Mouse (Mus musculus): ENCODE results near the gene Itprid1.

Gene Itprid1

GRCm38 (mm10) chr6:55836650-55837320, at the start of gene Itprid1:
TSS of gene Itprid1 (plus strand) at chr6:55836895.
- ATAC-seq (ENCODE audit: insufficient number of reproducible peaks, low FRiP score, low TSS enrichment), result no peak

- no peak for ATAC-seq (ENCODE audit: insufficient number of reproducible peaks, low FRiP score, low TSS enrichment)
These were observed 47.1 kb upstream of the Itprid1 start for GRCm38 (mm10) chr6:55789557-55789956.

- ATAC-seq (ENCODE audit: insufficient number of reproducible peaks, low FRiP score, low TSS enrichment), result no peak
These were observed 44.7 kb upstream of the Itprid1 start for GRCm38 (mm10) chr6:55791852-55792496.

GRCm38 (mm10) chr6:55792536-55792935, 44.2 kb upstream of the Itprid1 start:
- ATAC-seq (ENCODE audit: insufficient number of reproducible peaks, low FRiP score, low TSS enrichment), result no peak

- no peak for ATAC-seq (ENCODE audit: insufficient number of reproducible peaks, low FRiP score, low TSS enrichment)
These were observed 34.0 kb upstream of the Itprid1 start for GRCm38 (mm10) chr6:55802686-55803085.

- ATAC-seq (ENCODE audit: insufficient number of reproducible peaks, low FRiP score, low TSS enrichment), result no peak
These were observed 33.3 kb upstream of the Itprid1 start for GRCm38 (mm10) chr6:55803357-55803756.

GRCm38 (mm10) chr6:55803991-55804680, 32.6 kb upstream of the Itprid1 start:
- no peak; the same call in 1 of the 2 replicates for ATAC-seq (ENCODE audit: insufficient number of reproducible peaks, low FRiP score, low TSS enrichment)

- no peak for ATAC-seq (ENCODE audit: insufficient number of reproducible peaks, low FRiP score, low TSS enrichment)
These were observed 32.1 kb upstream of the Itprid1 start for GRCm38 (mm10) chr6:55804681-55805000.

GRCm38 (mm10) chr6:55805291-55806137, 31.2 kb upstream of the Itprid1 start:
- no peak for ATAC-seq (ENCODE audit: insufficient number of reproducible peaks, low FRiP score, low TSS enrichment)

- ATAC-seq (ENCODE audit: insufficient number of reproducible peaks, low FRiP score, low TSS enrichment), result no peak
These were observed 30.2 kb upstream of the Itprid1 start for GRCm38 (mm10) chr6:55806537-55806936.

GRCm38 (mm10) chr6:55808692-55809091, 28.0 kb upstream of the Itprid1 start:
- no peak for ATAC-seq (ENCODE audit: insufficient number of reproducible peaks, low FRiP score, low TSS enrichment)

- ATAC-seq (ENCODE audit: insufficient number of reproducible peaks, low FRiP score, low TSS enrichment), result no peak
These were observed 25.5 kb upstream of the Itprid1 start for GRCm38 (mm10) chr6:55811153-55811552.

GRCm38 (mm10) chr6:55812353-55812752, 24.3 kb upstream of the Itprid1 start:
- ATAC-seq (ENCODE audit: insufficient number of reproducible peaks, low FRiP score, low TSS enrichment), result no peak

- no peak for ATAC-seq (ENCODE audit: insufficient number of reproducible peaks, low FRiP score, low TSS enrichment)
These were observed 22.3 kb upstream of the Itprid1 start for GRCm38 (mm10) chr6:55814184-55814926.

- no peak for ATAC-seq (ENCODE audit: insufficient number of reproducible peaks, low FRiP score, low TSS enrichment)
These were observed 19.8 kb upstream of the Itprid1 start for GRCm38 (mm10) chr6:55816911-55817310.

GRCm38 (mm10) chr6:55829722-55830121, 7.0 kb upstream of the Itprid1 start:
- ATAC-seq (ENCODE audit: insufficient number of reproducible peaks, low FRiP score, low TSS enrichment), result no peak

GRCm38 (mm10) chr6:55852589-55852988, 15.9 kb downstream of the Itprid1 start:
- ATAC-seq (ENCODE audit: insufficient number of reproducible peaks, low FRiP score, low TSS enrichment), result no peak

- no peak for ATAC-seq (ENCODE audit: insufficient number of reproducible peaks, low FRiP score, low TSS enrichment)
These were observed 19.4 kb downstream of the Itprid1 start for GRCm38 (mm10) chr6:55856085-55856484.

GRCm38 (mm10) chr6:55865206-55865605, 28.5 kb downstream of the Itprid1 start:
- ATAC-seq (ENCODE audit: insufficient number of reproducible peaks, low FRiP score, low TSS enrichment), result no peak

GRCm38 (mm10) chr6:55879356-55879960, 42.8 kb downstream of the Itprid1 start:
- no peak for ATAC-seq (ENCODE audit: insufficient number of reproducible peaks, low FRiP score, low TSS enrichment)
